Mouse (Mus musculus) lung, embryonic 14.5 days (tissue): ENCODE measurements around the gene Gatb. TPM values are rescaled to one million over a fixed set of nuclear protein-coding genes. Genes with fewer than 3 reads are reported as not detected.

Source experiments
- ATAC-seq: fragments of 200-750 bp; cut with Nextera tagmentation; 2 replicates; pipeline ENCODE4 v1.8.0; 2017; ENCODE audit warnings: mild to moderate bottlenecking, moderate TSS enrichment, moderate library complexity; ENCODE audit not compliant: insufficient read depth
- DNase-seq: peaks from one replicate; pipeline ENCODE4 v3.0.0-alpha.2; 2015
- H3K27ac ChIP-seq: fragments of 300-500 bp; sonication (generic); 2 replicates; pipeline ENCODE4 v1.5.1; 2014; ENCODE audit warnings: low read depth, mild to moderate bottlenecking, moderate library complexity
- H3K27me3 ChIP-seq: fragments of 300-500 bp; sonication (generic); 2 replicates; pipeline ENCODE4 v1.6.1; 2014; ENCODE audit warnings: low read length, control low read depth; ENCODE audit not compliant: insufficient read depth
- H3K36me3 ChIP-seq: fragments of 300-500 bp; sonication (generic); 2 replicates; pipeline ENCODE4 v1.6.1; 2014; ENCODE audit warnings: control low read depth; ENCODE audit not compliant: insufficient read depth
- H3K4me1 ChIP-seq: fragments of 300-500 bp; sonication (generic); 2 replicates; pipeline ENCODE4 v1.6.1; 2014; ENCODE audit warnings: antibody characterized with exemption, control low read depth; ENCODE audit not compliant: insufficient read depth
- H3K4me2 ChIP-seq: fragments of 300-500 bp; sonication (generic); 2 replicates; pipeline ENCODE4 v1.6.1; 2014; ENCODE audit warnings: mild to moderate bottlenecking
- H3K4me3 ChIP-seq: fragments of 300-500 bp; sonication (generic); 2 replicates; pipeline ENCODE4 v1.5.1; 2014; ENCODE audit warnings: low read depth, low read length
- H3K9ac ChIP-seq: fragments of 300-500 bp; sonication (generic); 2 replicates; pipeline ENCODE4 v1.6.1; 2014
- H3K9me3 ChIP-seq: fragments of 300-500 bp; sonication (generic); 2 replicates; pipeline ENCODE4 v1.6.1; 2016; ENCODE audit warnings: low read depth, low read length, control low read depth
- CTCF ChIP-seq: IDR thresholded peaks from 2 replicates; pipeline ENCODE4 v1.5.1; 2016; ENCODE audit warnings: antibody characterized with exemption, low read depth
- WGBS: fragments of 180-500 bp; shearing (Covaris S2); extraction: QIAGEN DNeasy Blood & Tissue Kit; methylation state at CpG from one replicate; pipeline ENCODE4 v1.1.7; 2014; 5-methylcytosine and 5-hydroxymethylcytosine counted together
- polyA plus RNA-seq: library from polyadenylated mRNA; unstranded; fragments of >200 nt; fragmentation: Nextera tagmentation; extraction: Ambion mirVana; gene quantifications from 2 replicates; pipeline ENCODE4 v1.2.1, GENCODE M21; 2014

Gene Gatb
- polyA plus RNA-seq, 1 experiment from 2014 or later, result 18.2 TPM

- 67% methylated on average over 6 of the region's 6 CpGs for WGBS
- H3K4me2 ChIP-seq, result no peak overlapping the region
- ATAC-seq, result peak; percentile 70; the same call in 1 of the 2 replicates
Observed at GRCm38 (mm10) chr3:85669844-85670243, 95.9 kb downstream of the Gatb start.

GRCm38 (mm10) chr3:85677133-85677532 is 103.2 kb downstream of the Gatb start:
- Histone ChIP-seq H3K27me3 (no peaks in the 10 kb centered on the region), H3K9me3 (no peaks in the 10 kb centered on the region), H3K9ac (no peak overlapping the region), H3K27ac (no peak overlapping the region), H3K4me2 (no peak overlapping the region), H3K36me3 (no peaks in the 10 kb centered on the region), H3K4me1 (no peaks in the 10 kb centered on the region), H3K4me3 (no peak overlapping the region)
- no peak for TF ChIP-seq CTCF
- DNase-seq (no peak), ATAC-seq (no peak)
- 60% methylated on average over 8 of the region's 8 CpGs for WGBS

More at GRCm38 (mm10) chr3:85669844-85670243, 95.9 kb downstream of the Gatb start:
- Histone ChIP-seq H3K9ac (no peak overlapping the region), H3K9me3 (no peaks in the 10 kb centered on the region), H3K4me1 (no peaks in the 10 kb centered on the region), H3K27ac (no peak overlapping the region), H3K27me3 (no peaks in the 10 kb centered on the region), H3K36me3 (no peaks in the 10 kb centered on the region), H3K4me3 (no peak overlapping the region)
- TF ChIP-seq CTCF, result no peak
- peak; percentile 20 for DNase-seq

GRCm38 (mm10) chr3:85677952-85678351 is 104.0 kb downstream of the Gatb start:
- no peak for ATAC-seq
- no peaks in the 10 kb centered on the region for H3K27me3 ChIP-seq
- no peak for DNase-seq
- no peaks in the 10 kb centered on the region for H3K9me3 ChIP-seq
- H3K27ac ChIP-seq, result no peak overlapping the region
- no peaks in the 10 kb centered on the region for H3K4me1 ChIP-seq
- H3K4me3 ChIP-seq, result no peak overlapping the region
- WGBS, result 68% methylated on average over 3 of the region's 3 CpGs
- no peaks in the 10 kb centered on the region for H3K36me3 ChIP-seq
- no peak overlapping the region for H3K4me2 ChIP-seq
- TF ChIP-seq CTCF, result no peak
- no peak overlapping the region for H3K9ac ChIP-seq

GRCm38 (mm10) chr3:85679312-85679933 is 105.5 kb downstream of the Gatb start:
- 65% methylated on average over 8 of the region's 8 CpGs for WGBS
- Histone ChIP-seq H3K4me2 (no peak overlapping the region), H3K9me3 (no peaks in the 10 kb centered on the region), H3K4me3 (no peak overlapping the region), H3K4me1 (no peaks in the 10 kb centered on the region), H3K27me3 (no peaks in the 10 kb centered on the region), H3K27ac (no peak overlapping the region), H3K9ac (no peak overlapping the region), H3K36me3 (no peaks in the 10 kb centered on the region)
- DNase-seq, result no peak
- no peak for ATAC-seq
- no peak for TF ChIP-seq CTCF

GRCm38 (mm10) chr3:85679960-85680359 is 106.0 kb downstream of the Gatb start:
- 86% methylated on average over 5 of the region's 5 CpGs for WGBS
- ATAC-seq, result no peak

GRCm38 (mm10) chr3:85681136-85681535 is 107.2 kb downstream of the Gatb start:
- Histone ChIP-seq H3K27ac (no peak overlapping the region), H3K4me3 (no peak overlapping the region)
- no peak for ATAC-seq

More at GRCm38 (mm10) chr3:85679960-85680359, 106.0 kb downstream of the Gatb start:
- H3K4me1 ChIP-seq, result no peaks in the 10 kb centered on the region
- H3K27ac ChIP-seq, result no peak overlapping the region
- H3K4me3 ChIP-seq, result no peak overlapping the region
- no peaks in the 10 kb centered on the region for H3K27me3 ChIP-seq
- H3K4me2 ChIP-seq, result no peak overlapping the region
- DNase-seq, result no peak
- no peaks in the 10 kb centered on the region for H3K36me3 ChIP-seq
- H3K9me3 ChIP-seq, result no peaks in the 10 kb centered on the region
- TF ChIP-seq CTCF, result no peak
- H3K9ac ChIP-seq, result no peak overlapping the region

GRCm38 (mm10) chr3:85683618-85684017 is 109.7 kb downstream of the Gatb start:
- no peak for ATAC-seq
- TF ChIP-seq CTCF, result no peak
- H3K27ac ChIP-seq, result no peak overlapping the region
- H3K4me3 ChIP-seq, result no peak overlapping the region
- no peaks in the 10 kb centered on the region for H3K36me3 ChIP-seq
- no peak for DNase-seq
- 79% methylated on average over 5 of the region's 5 CpGs for WGBS
- H3K27me3 ChIP-seq, result no peaks in the 10 kb centered on the region
- no peak overlapping the region for H3K4me2 ChIP-seq
- H3K4me1 ChIP-seq, result no peaks in the 10 kb centered on the region
- H3K9ac ChIP-seq, result no peak overlapping the region
- no peaks in the 10 kb centered on the region for H3K9me3 ChIP-seq

More at GRCm38 (mm10) chr3:85681136-85681535, 107.2 kb downstream of the Gatb start:
- Histone ChIP-seq H3K27me3 (no peaks in the 10 kb centered on the region), H3K9ac (no peak overlapping the region), H3K36me3 (no peaks in the 10 kb centered on the region), H3K9me3 (no peaks in the 10 kb centered on the region), H3K4me1 (no peaks in the 10 kb centered on the region), H3K4me2 (no peak overlapping the region)
- TF ChIP-seq CTCF, result no peak
- DNase-seq, result no peak
- 82% methylated on average over 7 of the region's 7 CpGs for WGBS
